Mouse (Mus musculus) MEL (cell line): ENCODE data around the gene Mtf2. TPM values are rescaled to one million over a fixed set of nuclear protein-coding genes. Genes with fewer than 3 reads are reported as not detected.
A peak's percentile ranks its signal among the peaks of the same experiment; 100 is the strongest.

Source experiments
- DNase-seq: peaks from one replicate; pipeline ENCODE4 v3.0.0; 2011; ENCODE audit warnings: low read depth, low spot score
- H3K27ac ChIP-seq: 2 replicates; pipeline ENCODE4 v1.5.1; 2012; ENCODE audit warnings: low read depth, mild to moderate bottlenecking, control low read depth, low read length, moderate library complexity; ENCODE audit not compliant: control insufficient read depth
- H3K27me3 ChIP-seq, 2 experiments: fragments of 150-350 bp in 1 of 2; sonication (generic) in 1 of 2; 2 replicates each; pipeline ENCODE4 v1.6.1; 2012; ENCODE audit warnings: low read length in 2 of 2, mild to moderate bottlenecking in 2 of 2, improper control_type of control experiment in 1 of 2, moderate library complexity in 1 of 2; ENCODE audit not compliant: insufficient read depth in 2 of 2, control insufficient read depth in 1 of 2
- H3K36me3 ChIP-seq, 2 experiments: 2 replicates each; pipeline ENCODE4 v1.6.1; 2012 to 2014; ENCODE audit warnings: low read length in 2 of 2, improper control_type of control experiment in 1 of 2, inconsistent platforms in 1 of 2, mild to moderate bottlenecking in 1 of 2; ENCODE audit not compliant: insufficient read depth in 2 of 2, control insufficient read depth in 1 of 2
- H3K4me1 ChIP-seq, 2 experiments: fragments of 150-350 bp in 1 of 2; sonication (generic) in 1 of 2; 2 replicates each; pipeline ENCODE4 v1.6.1; 2012; ENCODE audit warnings: low read length in 2 of 2, improper control_type of control experiment in 1 of 2, mild to moderate bottlenecking in 1 of 2; ENCODE audit not compliant: insufficient read depth in 2 of 2, control insufficient read depth in 1 of 2
- H3K4me3 ChIP-seq, 2 experiments: fragments of 150-350 bp in 1 of 2; sonication (generic) in 1 of 2; 2 replicates each; pipeline ENCODE4 v1.5.1; 2012; ENCODE audit warnings: low read depth in 2 of 2, low read length in 2 of 2, mild to moderate bottlenecking in 2 of 2, moderate library complexity in 2 of 2, control low read depth in 1 of 2, improper control_type of control experiment in 1 of 2; ENCODE audit not compliant: control insufficient read depth in 1 of 2, insufficient read depth in 1 of 2
- H3K79me2 ChIP-seq: 2 replicates; pipeline ENCODE4 v1.6.1; 2012; ENCODE audit warnings: mild to moderate bottlenecking, low read length, moderate library complexity; ENCODE audit not compliant: control insufficient read depth, poor library complexity, insufficient read depth
- H3K9ac ChIP-seq: 2 replicates; pipeline ENCODE4 v1.6.1; 2012; ENCODE audit warnings: low read depth, mild to moderate bottlenecking, control low read depth, low read length, moderate library complexity; ENCODE audit not compliant: control insufficient read depth, poor library complexity, severe bottlenecking
- H3K9me3 ChIP-seq: fragments of 150-350 bp; sonication (generic); replicated peaks from 2 replicates; pipeline ENCODE4 v1.6.1; 2012; ENCODE audit warnings: mild to moderate bottlenecking, low read length, improper control_type of control experiment, moderate library complexity; ENCODE audit not compliant: insufficient read depth
- BHLHE40 ChIP-seq: IDR thresholded peaks from 2 replicates; pipeline ENCODE4 v1.6.1; 2012; ENCODE audit warnings: low read depth, mild to moderate bottlenecking, inconsistent platforms, low read length, improper control_type of control experiment, borderline replicate concordance
- CTCF ChIP-seq, 3 experiments: IDR thresholded peaks in 2 of 3; conservative IDR thresholded peaks in 1 of 3; 2 replicates each; pipeline ENCODE4 v1.5.1; 2011 to 2012; ENCODE audit warnings: low read length in 3 of 3, low read depth in 2 of 3, mild to moderate bottlenecking in 2 of 3, improper control_type of control experiment in 1 of 3, inconsistent platforms in 1 of 3, mixed read lengths in 1 of 3, moderate library complexity in 1 of 3; ENCODE audit not compliant: control insufficient read depth in 1 of 3, insufficient read depth in 1 of 3, poor library complexity in 1 of 3, severe bottlenecking in 1 of 3
- ELF1 ChIP-seq: IDR thresholded peaks from 2 replicates; pipeline ENCODE4 v1.6.1; 2014; ENCODE audit warnings: low read depth, mild to moderate bottlenecking, inconsistent platforms, low read length, improper control_type of control experiment, moderate library complexity
- EP300 ChIP-seq, 2 experiments: IDR thresholded peaks; 2 replicates each; pipeline ENCODE4 v1.6.1; 2011; ENCODE audit warnings: improper control_type of control experiment in 2 of 2, low read length in 2 of 2, low read depth in 1 of 2, mild to moderate bottlenecking in 1 of 2
- JUND ChIP-seq: IDR thresholded peaks from 2 replicates; pipeline ENCODE4 v1.6.1; 2011; ENCODE audit warnings: low read depth, mild to moderate bottlenecking, improper control_type of control experiment, low read length
- KAT2A ChIP-seq: conservative IDR thresholded peaks from 2 replicates; pipeline ENCODE4 v1.6.1; 2012; ENCODE audit warnings: low read depth, low read length, improper control_type of control experiment, inconsistent platforms
- MEF2A ChIP-seq: IDR thresholded peaks from 2 replicates; pipeline ENCODE4 v1.6.1; 2014; ENCODE audit warnings: low read depth, mild to moderate bottlenecking, inconsistent platforms, low read length, improper control_type of control experiment; ENCODE audit not compliant: poor library complexity, insufficient replicate concordance, severe bottlenecking; ENCODE audit errors: extremely low read depth
- MXI1 ChIP-seq: IDR thresholded peaks from 2 replicates; pipeline ENCODE4 v1.6.1; 2011; ENCODE audit warnings: mild to moderate bottlenecking, low read depth, low read length, improper control_type of control experiment
- MYB ChIP-seq: IDR thresholded peaks from 2 replicates; pipeline ENCODE4 v1.6.1; 2011; ENCODE audit warnings: mild to moderate bottlenecking, low read depth, low read length, improper control_type of control experiment
- NELFE ChIP-seq: IDR thresholded peaks from 2 replicates; pipeline ENCODE4 v1.6.1; 2011; ENCODE audit warnings: low read depth, low read length, improper control_type of control experiment
- NRF1 ChIP-seq: IDR thresholded peaks from 2 replicates; pipeline ENCODE4 v1.6.1; 2014; ENCODE audit warnings: low read depth, mild to moderate bottlenecking, inconsistent platforms, low read length, improper control_type of control experiment, moderate library complexity; ENCODE audit not compliant: poor library complexity, insufficient read depth, severe bottlenecking
- POLR2A ChIP-seq, 2 experiments: IDR thresholded peaks; 2 replicates each; pipeline ENCODE4 v1.6.1; 2011 to 2012; ENCODE audit warnings: low read length in 2 of 2, mild to moderate bottlenecking in 2 of 2, control low read depth in 1 of 2, improper control_type of control experiment in 1 of 2, low read depth in 1 of 2, moderate library complexity in 1 of 2; ENCODE audit not compliant: control insufficient read depth in 1 of 2, insufficient read depth in 1 of 2, poor library complexity in 1 of 2
- POLR2AphosphoS2 ChIP-seq: IDR thresholded peaks from 2 replicates; pipeline ENCODE4 v1.6.1; 2011; ENCODE audit warnings: low read length, improper control_type of control experiment
- RAD21 ChIP-seq: IDR thresholded peaks from 2 replicates; pipeline ENCODE4 v1.6.1; 2011; ENCODE audit warnings: mild to moderate bottlenecking, low read depth, low read length, improper control_type of control experiment
- RCOR1 ChIP-seq: IDR thresholded peaks from 2 replicates; pipeline ENCODE4 v1.6.1; 2012; ENCODE audit warnings: low read depth, mild to moderate bottlenecking, inconsistent platforms, low read length, improper control_type of control experiment
- SMC3 ChIP-seq: IDR thresholded peaks from 2 replicates; pipeline ENCODE4 v1.6.1; 2011; ENCODE audit warnings: low read depth, low read length, improper control_type of control experiment
- TAL1 ChIP-seq: IDR thresholded peaks from 2 replicates; pipeline ENCODE4 v1.6.1; 2012; ENCODE audit warnings: mild to moderate bottlenecking, inconsistent platforms, low read length, moderate library complexity, mixed read lengths
- TBP ChIP-seq: IDR thresholded peaks from 2 replicates; pipeline ENCODE4 v1.8.0; 2011; ENCODE audit warnings: low read depth, low read length, improper control_type of control experiment
- USF1 ChIP-seq: IDR thresholded peaks from 2 replicates; pipeline ENCODE4 v1.6.1; 2014; ENCODE audit warnings: low read depth, mild to moderate bottlenecking, inconsistent platforms, low read length, improper control_type of control experiment, moderate library complexity
- USF2 ChIP-seq, 2 experiments: IDR thresholded peaks; 2 replicates each; pipeline ENCODE4 v1.6.1; 2011 to 2012; ENCODE audit warnings: improper control_type of control experiment in 2 of 2, low read length in 2 of 2, borderline replicate concordance in 1 of 2, inconsistent platforms in 1 of 2, low read depth in 1 of 2, mild to moderate bottlenecking in 1 of 2; ENCODE audit not compliant: insufficient read depth in 1 of 2
- ZC3H11A ChIP-seq: IDR thresholded peaks from 2 replicates; pipeline ENCODE4 v1.6.1; 2012; ENCODE audit warnings: low read depth, mild to moderate bottlenecking, inconsistent platforms, low read length, improper control_type of control experiment
- ZKSCAN1 ChIP-seq: IDR thresholded peaks from 2 replicates; pipeline ENCODE4 v1.6.1; 2012; ENCODE audit warnings: low read depth, mild to moderate bottlenecking, inconsistent platforms, low read length, improper control_type of control experiment, moderate library complexity
- ZMIZ1 ChIP-seq: IDR thresholded peaks from 2 replicates; pipeline ENCODE4 v1.6.1; 2012; ENCODE audit warnings: low read depth, mild to moderate bottlenecking, inconsistent platforms, low read length, improper control_type of control experiment, moderate library complexity
- ZNF384 ChIP-seq: IDR thresholded peaks from 2 replicates; pipeline ENCODE4 v1.6.1; 2012; ENCODE audit warnings: low read depth, mild to moderate bottlenecking, inconsistent platforms, low read length, improper control_type of control experiment
- polyA plus RNA-seq, 2 experiments: library from polyadenylated mRNA; stranded (reverse) in 1 of 2; unstranded in 1 of 2; fragments of >175 nt in 1 of 2; fragments of >200 nt in 1 of 2; gene quantifications; 2 replicates each; pipeline versions ENCODE4 v1.2.1 to v1.2.4; 2012; ENCODE audit warnings: low replicate concordance in 2 of 2, low read depth in 1 of 2; ENCODE audit not compliant: insufficient read length in 2 of 2, insufficient read depth in 1 of 2, missing spikeins in 1 of 2
- total RNA-seq: library from RNA; depleted of rRNA; stranded (reverse); fragments of 300-350 nt; gene quantifications from 2 replicates; pipeline ENCODE4 v1.2.3, GENCODE M21; 2012

Mtf2 gene
- total and polyA plus RNA-seq, 3 experiments, result 69.9 to 263 (median 99.7) TPM

DNA sequence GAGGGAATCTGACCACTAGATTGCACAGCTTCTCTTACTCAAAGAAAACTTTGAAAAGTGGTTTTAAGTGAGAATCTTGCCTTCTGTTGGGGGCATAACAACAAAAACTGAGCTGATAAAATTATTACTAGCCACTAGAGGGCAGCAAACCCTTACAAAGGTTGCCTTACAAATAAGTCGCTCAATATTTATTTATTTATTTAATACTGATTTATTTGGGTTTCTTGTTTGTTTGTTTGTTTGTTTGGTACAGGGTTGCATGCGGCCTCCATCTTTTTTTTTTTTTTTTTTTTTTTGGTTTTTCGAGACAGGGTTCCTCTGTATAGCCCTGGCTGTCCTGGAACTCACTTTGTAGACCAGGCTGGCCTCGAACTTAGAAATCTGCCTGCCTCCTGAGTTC, 31.3 kb upstream of the Mtf2 start:
- no peaks in the 10 kb centered on the region for H3K9me3 ChIP-seq
- DNase-seq, result peak; percentile 81
- H3K27ac ChIP-seq, result no peak overlapping the region
- TF ChIP-seq SMC3, result peak; percentile 76
- peak; percentile 50 to 81 (median 53) for TF ChIP-seq CTCF (IDR thresholded peaks at IDR 0.05 in 2 of 3, conservative IDR thresholded peaks at IDR 0.05 in 1 of 3; ENCODE audit: control insufficient read depth in 1 of 3, insufficient read depth in 1 of 3, low read depth in 2 of 3, low read length in 3 of 3, poor library complexity in 1 of 3, severe bottlenecking in 1 of 3)
- peak; percentile 85 for TF ChIP-seq ZC3H11A
- no peak for TF ChIP-seq TBP
- no peak for TF ChIP-seq MEF2A
- TF ChIP-seq RAD21, result peak; percentile 91
- TF ChIP-seq NELFE, result no peak
- no peak for TF ChIP-seq ZKSCAN1
- no peaks in the 10 kb centered on the region for H3K4me1 ChIP-seq
- H3K79me2 ChIP-seq, result no peaks in the 10 kb centered on the region
- H3K9ac ChIP-seq, result no peak overlapping the region
- H3K36me3 ChIP-seq, result no peaks in the 10 kb centered on the region
- H3K27me3 ChIP-seq, result no peaks in the 10 kb centered on the region
- H3K4me3 ChIP-seq, result no peak overlapping the region

DNA sequence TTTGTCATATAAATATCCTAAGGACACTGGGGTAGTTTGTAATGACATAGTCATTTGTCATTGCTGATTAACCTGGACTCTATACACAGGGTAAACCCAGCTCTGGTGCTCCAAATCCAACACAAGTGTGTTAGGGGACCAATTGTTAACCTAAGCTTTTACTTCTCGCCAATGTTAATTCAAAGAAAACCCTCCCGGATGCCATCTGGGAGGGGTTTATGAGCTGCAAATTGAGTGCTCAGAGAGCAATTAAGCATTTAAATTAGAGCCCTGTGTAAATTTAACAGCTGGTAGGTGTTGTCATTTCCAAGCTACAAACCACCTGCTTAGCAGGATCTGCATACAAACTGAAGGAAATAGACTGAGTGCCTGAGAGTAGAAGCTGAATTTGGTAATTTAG, 30.0 kb upstream of the Mtf2 start:
- Histone ChIP-seq H3K27ac (no peak overlapping the region), H3K9me3 (no peaks in the 10 kb centered on the region), H3K9ac (no peak overlapping the region), H3K79me2 (no peaks in the 10 kb centered on the region), H3K4me1 (no peaks in the 10 kb centered on the region), H3K27me3 (no peaks in the 10 kb centered on the region), H3K4me3 (no peak overlapping the region), H3K36me3 (no peaks in the 10 kb centered on the region)
- TF ChIP-seq RCOR1, result no peak
- no peak for TF ChIP-seq USF1
- TF ChIP-seq ELF1, result no peak
- no peak for TF ChIP-seq ZMIZ1
- TF ChIP-seq BHLHE40, result no peak
- no peak for TF ChIP-seq JUND
- no peak for TF ChIP-seq TAL1
- no peak for TF ChIP-seq POLR2A (IDR thresholded peaks at IDR 0.05; ENCODE audit: control insufficient read depth in 1 of 2, insufficient read depth in 1 of 2, low read depth in 1 of 2, low read length in 2 of 2, poor library complexity in 1 of 2)
- no peak for TF ChIP-seq EP300 (IDR thresholded peaks at IDR 0.05; ENCODE audit: low read depth in 1 of 2, low read length in 2 of 2)
- no peak for TF ChIP-seq KAT2A
- TF ChIP-seq MXI1, result no peak
- TF ChIP-seq POLR2AphosphoS2, result no peak
- no peak for TF ChIP-seq ZNF384
- no peak for TF ChIP-seq USF2 (IDR thresholded peaks at IDR 0.05; ENCODE audit: borderline replicate concordance in 1 of 2, insufficient read depth in 1 of 2, low read depth in 1 of 2, low read length in 2 of 2)
- no peak for TF ChIP-seq NRF1
- TF ChIP-seq MYB, result no peak
- no peak for DNase-seq
